Comparison of ENCODE assay signal across 8 mouse cellular contexts in genomic region chr5:53999831-54000230, GRCm38 (mm10). TPM values are rescaled to one million over a fixed set of nuclear protein-coding genes. Genes with fewer than 3 reads are reported as not detected.
DNase-seq lines count a peak whose midpoint lies in the region; ATAC-seq and TF ChIP-seq lines count a peak whose summit lies in the region.

No protein-coding gene starts in this region.

- H3K4me1 ChIP-seq in forebrain, embryonic 13.5 days = peaks cover 27% of the 10 kb centered on the region
- H3K4me1 ChIP-seq in limb, embryonic 14.5 days (ENCODE audit: control insufficient read depth, insufficient read depth, low read length) = peaks cover 21% of the 10 kb centered on the region
- peaks cover 35% of the 10 kb centered on the region for H3K4me1 ChIP-seq in neural tube, embryonic 15.5 days

- no peak overlapping the region for H3K27ac ChIP-seq in forebrain, embryonic 13.5 days
- H3K27ac ChIP-seq in limb, embryonic 14.5 days (replicated peaks; ENCODE audit: low read depth, low read length) = 0 out of 2 replicates have a peak overlapping the region, but pooled peaks have one; percentile 82
- peak overlapping the region; percentile 95; the same call in 1 of the 2 replicates for H3K27ac ChIP-seq in neural tube, embryonic 15.5 days (replicated peaks)

- peak; percentile 59 for DNase-seq in 3T3-L1 (ENCODE audit: low read depth, low spot score)
- DNase-seq in limb, embryonic 14.5 days (ENCODE audit: low spot score) = no peak
- DNase-seq in Muller cell, postnatal 12 days (ENCODE audit: inconsistent ontology term) = no peak
- DNase-seq in urinary bladder, postnatal 25 days (ENCODE audit: low spot score) = no peak
- no peak for DNase-seq in MN1 (ENCODE audit: low spot score)

- no peak for TF ChIP-seq POLR2A in limb, embryonic 14.5 days (IDR thresholded peaks at IDR 0.05; ENCODE audit: borderline replicate concordance, extremely low read depth, insufficient read depth, insufficient read length)

- ATAC-seq in CD4-positive, CD25-positive, alpha-beta regulatory T cell, adult 4 months = peak; percentile 37
- ATAC-seq in forebrain, embryonic 13.5 days = no peak
- ATAC-seq in limb, embryonic 14.5 days (ENCODE audit: low FRiP score, low read depth) = no peak
- no peak for ATAC-seq in neural tube, embryonic 15.5 days (ENCODE audit: low FRiP score)

- no peaks in the 10 kb centered on the region for H3K27me3 ChIP-seq in forebrain, embryonic 13.5 days
- no peaks in the 10 kb centered on the region for H3K27me3 ChIP-seq in limb, embryonic 14.5 days (ENCODE audit: control insufficient read depth, insufficient read depth, low read length)
- no peaks in the 10 kb centered on the region for H3K27me3 ChIP-seq in neural tube, embryonic 15.5 days (replicated peaks)

- peak overlapping the region; percentile 87 for H3K4me3 ChIP-seq in forebrain, embryonic 13.5 days
- peak overlapping the region; percentile 90 for H3K4me3 ChIP-seq in limb, embryonic 14.5 days (replicated peaks; ENCODE audit: low read length)
- H3K4me3 ChIP-seq in neural tube, embryonic 15.5 days (replicated peaks) = peak overlapping the region; percentile 91

- no peaks in the 10 kb centered on the region for H3K9me3 ChIP-seq in forebrain, embryonic 13.5 days (replicated peaks)
- H3K9me3 ChIP-seq in limb, embryonic 14.5 days (ENCODE audit: control insufficient read depth, low read length) = no peaks in the 10 kb centered on the region
- no peaks in the 10 kb centered on the region for H3K9me3 ChIP-seq in neural tube, embryonic 15.5 days (replicated peaks)

- H3K9ac ChIP-seq in forebrain, embryonic 13.5 days = peak overlapping the region; percentile 93
- peak overlapping the region; percentile 86 for H3K9ac ChIP-seq in limb, embryonic 14.5 days (ENCODE audit: low read depth, low read length, severe bottlenecking)
- peak overlapping the region; percentile 89 for H3K9ac ChIP-seq in neural tube, embryonic 15.5 days (replicated peaks)

- WGBS in forebrain, embryonic 13.5 days = 4% methylated on average over 2 of the region's 2 CpGs
- 1% methylated on average over 2 of the region's 2 CpGs for WGBS in limb, embryonic 14.5 days
- 2% methylated on average over 2 of the region's 2 CpGs for WGBS in neural tube, embryonic 15.5 days

- no peaks in the 10 kb centered on the region for H3K36me3 ChIP-seq in forebrain, embryonic 13.5 days (ENCODE audit: poor library complexity, severe bottlenecking)
- no peaks in the 10 kb centered on the region for H3K36me3 ChIP-seq in limb, embryonic 14.5 days (ENCODE audit: control insufficient read depth, insufficient read depth, low read length)
- H3K36me3 ChIP-seq in neural tube, embryonic 15.5 days = no peaks in the 10 kb centered on the region

- peak overlapping the region; percentile 80 for H3K4me2 ChIP-seq in forebrain, embryonic 13.5 days
- H3K4me2 ChIP-seq in limb, embryonic 14.5 days (replicated peaks; ENCODE audit: low read depth, low read length, severe bottlenecking) = peak overlapping the region; percentile 92
- peak overlapping the region; percentile 79 for H3K4me2 ChIP-seq in neural tube, embryonic 15.5 days

RNA-seq across cellular contexts. Expression of gene Stim2, which starts 1.5 kb away (rescaled TPM):
- 10 to 100 TPM; 20.9 to 27.9 TPM for polyA plus RNA-seq in CD4-positive, CD25-positive, alpha-beta regulatory T cell, adult 4 months (2017; shearing (Covaris generic))
- polyA plus RNA-seq in forebrain, embryonic 13.5 days (2015; fragmentation: Nextera tagmentation; extraction: Ambion mirVana) = 18.5 and 19.5 TPM in 2 replicates
- 13.6 and 17.5 TPM in 2 replicates for polyA plus RNA-seq in limb, embryonic 14.5 days (2012; rRNA removed)
- 21.1 and 27.4 TPM in 2 replicates for polyA plus RNA-seq in limb, embryonic 14.5 days (2014; fragmentation: Nextera tagmentation; extraction: Ambion mirVana)
- polyA plus RNA-seq in neural tube, embryonic 15.5 days (2015; fragmentation: Nextera tagmentation; extraction: Ambion mirVana) = 22.1 and 31.3 TPM in 2 replicates
